In the genomic region with DNA sequence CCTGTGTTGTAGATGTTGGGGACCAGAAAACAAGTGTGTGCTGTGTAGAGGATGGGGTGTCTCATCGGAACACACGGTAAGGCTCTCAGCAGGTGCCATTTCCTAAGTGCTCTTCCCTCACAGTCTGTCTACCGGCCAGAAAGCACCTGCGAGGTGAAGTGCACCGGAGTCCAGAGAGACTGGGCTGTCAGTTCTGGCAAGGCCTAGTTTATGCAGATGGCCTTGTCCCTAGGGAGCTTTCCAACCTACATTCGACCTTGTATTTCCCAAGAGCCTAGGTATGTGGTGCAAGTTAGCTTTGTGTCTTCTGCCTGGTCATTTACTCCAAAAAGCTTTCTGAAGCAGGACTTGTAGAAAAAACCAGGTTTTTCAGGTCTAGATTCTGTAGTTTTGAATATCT, we compare ENCODE assay signal across 23 mouse cellular contexts. TPM values are rescaled to one million over a fixed set of nuclear protein-coding genes. Genes with fewer than 3 reads are reported as not detected.
"Had no signal": no experiment of that assay in that cellular context is flagged by ENCODE, and none has a peak within 500 bp of the region (broad histone marks: within the 10 kb centered on the region; RNA-seq: fewer than 3 reads in every experiment).

No protein-coding gene starts in this region.

- H3K4me1 ChIP-seq: heart, embryonic 10.5 days; heart, embryonic 12.5 days; hindbrain, embryonic 13.5 days; hindbrain, embryonic 15.5 days; limb, embryonic 10.5 days; limb, embryonic 12.5 days; liver, embryonic 13.5 days; liver, embryonic 15.5 days had no signal

- H3K4me2 ChIP-seq: heart, embryonic 12.5 days; hindbrain, embryonic 13.5 days; hindbrain, embryonic 15.5 days; limb, embryonic 12.5 days; liver, embryonic 13.5 days; liver, embryonic 15.5 days had no signal

- H3K27ac ChIP-seq: gastrocnemius, adult 2 months; heart, embryonic 10.5 days; hindbrain, embryonic 13.5 days; hindbrain, embryonic 15.5 days; hindbrain, postnatal 0 days; layer of hippocampus, adult 2 months; left cerebral cortex, adult 2 months; limb, embryonic 10.5 days; limb, embryonic 12.5 days; liver, embryonic 13.5 days; liver, embryonic 15.5 days had no signal

- ATAC-seq: hindbrain, postnatal 0 days; intestine, embryonic 16.5 days; liver, postnatal 0 days had no signal

- H3K4me3 ChIP-seq: gastrocnemius, adult 2 months; heart, embryonic 10.5 days; heart, embryonic 12.5 days; hindbrain, embryonic 13.5 days; hindbrain, embryonic 15.5 days; layer of hippocampus, adult 2 months; left cerebral cortex, adult 2 months; limb, embryonic 10.5 days; limb, embryonic 12.5 days; liver, embryonic 13.5 days; liver, embryonic 15.5 days had no signal

- H3K9me3 ChIP-seq: heart, embryonic 10.5 days; heart, embryonic 12.5 days; hindbrain, embryonic 13.5 days; hindbrain, embryonic 15.5 days; limb, embryonic 10.5 days; limb, embryonic 12.5 days; liver, embryonic 13.5 days; liver, embryonic 15.5 days had no signal

- DNase-seq: gastrocnemius, adult 2 months; gastrocnemius, postnatal 10 days; gastrocnemius, postnatal 25 days; heart, adult 18-20 months; heart, postnatal 10 days; kidney, adult 11 months; kidney, postnatal 10 days; kidney, postnatal 4 days; liver; liver, embryonic 13.5 days; liver, postnatal 0 days had no signal

- H3K27me3 ChIP-seq: heart, embryonic 12.5 days; hindbrain, embryonic 13.5 days; hindbrain, embryonic 15.5 days; limb, embryonic 12.5 days; liver, embryonic 13.5 days; liver, embryonic 15.5 days had no signal

- H3K9ac ChIP-seq: heart, embryonic 12.5 days; hindbrain, embryonic 13.5 days; hindbrain, embryonic 15.5 days; limb, embryonic 12.5 days; liver, embryonic 13.5 days; liver, embryonic 15.5 days; liver, postnatal 0 days had no signal

RNA-seq across cellular contexts. Expression of a gene that starts 21.4 kb away (rescaled TPM):
- total RNA-seq: gastrocnemius, adult 2 months had no signal

RNA-seq across cellular contexts. Expression of a gene that starts 21.5 kb away (rescaled TPM):
- polyA plus RNA-seq: hindbrain, embryonic 11.5 days had no signal
